Mouse (Mus musculus) liver, postnatal 0 days (tissue): ENCODE results near the gene Txk. TPM values are rescaled to one million over a fixed set of nuclear protein-coding genes. Genes with fewer than 3 reads are reported as not detected.

Experiments
- ATAC-seq: fragments of 200-750 bp; cut with Nextera tagmentation; 2 replicates; pipeline ENCODE4 v1.8.0; 2017; ENCODE audit warnings: mild to moderate bottlenecking, moderate library complexity
- DNase-seq: peaks from one replicate; pipeline ENCODE4 v3.0.0-alpha.2; 2016
- H3K27ac ChIP-seq: fragments of 300-500 bp; sonication (generic); 2 replicates; pipeline ENCODE4 v1.5.1; 2014; ENCODE audit warnings: antibody characterized with exemption, moderate library complexity, mild to moderate bottlenecking, low read depth
- H3K27me3 ChIP-seq: fragments of 300-500 bp; sonication (generic); 2 replicates; pipeline ENCODE4 v1.6.1; 2014; ENCODE audit warnings: low read length, control low read depth, mixed read lengths; ENCODE audit not compliant: insufficient read depth
- H3K36me3 ChIP-seq: fragments of 300-500 bp; sonication (generic); replicated peaks from 2 replicates; pipeline ENCODE4 v1.6.1; 2014; ENCODE audit warnings: mild to moderate bottlenecking, control low read depth, low read length, moderate library complexity, mixed read lengths; ENCODE audit not compliant: insufficient read depth
- H3K4me1 ChIP-seq: fragments of 300-500 bp; sonication (generic); 2 replicates; pipeline ENCODE4 v1.6.1; 2014; ENCODE audit warnings: antibody characterized with exemption, mild to moderate bottlenecking, control low read depth; ENCODE audit not compliant: insufficient read depth
- H3K4me2 ChIP-seq: fragments of 300-500 bp; sonication (generic); 2 replicates; pipeline ENCODE4 v1.6.1; 2014; ENCODE audit warnings: low read depth, mild to moderate bottlenecking, low read length, moderate library complexity, mixed read lengths
- H3K4me3 ChIP-seq: fragments of 300-500 bp; sonication (generic); 2 replicates; pipeline ENCODE4 v1.5.1; 2014; ENCODE audit warnings: low read depth, low read length
- H3K9ac ChIP-seq: fragments of 300-500 bp; sonication (generic); replicated peaks from 2 replicates; pipeline ENCODE4 v1.6.1; 2014; ENCODE audit warnings: mild to moderate bottlenecking, moderate library complexity
- H3K9me3 ChIP-seq: fragments of 300-500 bp; sonication (generic); 2 replicates; pipeline ENCODE4 v1.6.1; 2016; ENCODE audit warnings: mild to moderate bottlenecking, control low read depth, low read length, mixed read lengths
- CTCF ChIP-seq: sonication (generic); IDR thresholded peaks from 2 replicates; pipeline ENCODE4 v1.5.1; 2016; ENCODE audit warnings: antibody characterized with exemption, low read depth
- EP300 ChIP-seq: IDR thresholded peaks from 2 replicates; pipeline ENCODE4 v1.6.1; 2016; ENCODE audit warnings: antibody characterized with exemption, low read depth, mild to moderate bottlenecking
- WGBS: fragments of 180-500 bp; shearing (Covaris S2); extraction: QIAGEN DNeasy Blood & Tissue Kit; methylation state at CpG from one replicate; pipeline ENCODE4 v1.1.7; 2014; ENCODE audit not compliant: insufficient replicate concordance; 5-methylcytosine and 5-hydroxymethylcytosine counted together
- polyA plus RNA-seq: library from polyadenylated mRNA; unstranded; fragments of >200 nt; fragmentation: Nextera tagmentation; extraction: Ambion mirVana; gene quantifications from 2 replicates; pipeline ENCODE4 v1.2.1, GENCODE M21; 2015

The Txk gene
- polyA plus RNA-seq, 1 experiment from 2014 or later: 0.27 TPM

DNA sequence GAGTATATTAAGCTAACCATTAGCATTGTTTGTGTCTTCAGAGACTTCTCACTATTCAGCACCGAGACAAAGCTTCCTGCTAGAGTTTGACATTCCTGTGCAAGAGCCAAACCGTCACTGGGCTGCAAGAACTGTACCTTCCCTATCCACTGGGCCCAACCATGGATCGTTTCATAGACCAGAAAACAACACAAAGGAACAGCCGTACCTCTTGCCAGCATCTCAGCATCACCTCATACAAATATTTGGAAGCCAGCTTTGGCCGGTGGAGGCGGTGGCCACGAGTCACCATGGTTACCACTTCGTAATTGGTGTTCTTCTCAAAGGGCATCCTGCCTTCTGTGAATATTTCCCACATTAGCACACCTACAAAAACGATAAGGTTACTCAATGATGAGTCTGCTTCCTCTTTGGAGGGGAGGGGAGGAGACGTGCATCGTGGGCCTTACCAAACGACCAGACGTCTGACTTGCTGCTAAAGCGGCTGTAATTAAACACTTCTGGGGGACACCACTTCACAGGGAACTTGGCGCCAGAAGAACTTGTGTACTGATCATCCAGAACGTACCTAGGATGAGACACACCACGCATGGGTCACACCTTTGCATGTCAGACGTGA is 4.7 kb upstream of the Txk start:
- Histone ChIP-seq H3K27ac (no peak overlapping the region), H3K9ac (no peak overlapping the region), H3K4me2 (no peak overlapping the region), H3K9me3 (no peaks in the 10 kb centered on the region), H3K4me1 (no peaks in the 10 kb centered on the region), H3K36me3 (peaks cover 18% of the 10 kb centered on the region), H3K27me3 (no peaks in the 10 kb centered on the region), H3K4me3 (no peak overlapping the region)
- DNase-seq (no peak), ATAC-seq (no peak)
- 72% methylated on average over 18 of the region's 18 CpGs for WGBS
- no peak for TF ChIP-seq EP300
- no peak for TF ChIP-seq CTCF

DNA sequence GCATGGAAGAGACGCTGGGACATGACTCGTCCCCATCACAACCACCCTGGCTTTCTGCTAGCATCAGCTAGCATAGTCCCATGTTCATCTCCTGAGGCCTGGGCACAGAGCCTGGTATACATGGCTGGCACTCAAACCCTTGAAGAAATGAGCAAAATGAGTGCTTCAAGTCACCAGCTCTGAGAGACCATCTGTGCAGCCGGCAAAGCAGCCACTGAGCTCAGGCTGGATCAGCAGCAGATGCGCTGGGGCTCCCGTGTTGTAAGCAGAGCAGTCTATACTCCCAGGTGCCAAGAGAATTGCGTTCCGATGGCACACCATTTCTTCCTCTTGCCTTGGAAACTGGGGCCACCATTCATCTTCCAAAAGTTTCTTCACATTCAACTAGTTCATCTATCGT is 3.4 kb upstream of the Txk start:
- 85% methylated on average over 8 of the region's 8 CpGs for WGBS
- H3K27me3 ChIP-seq: no peaks in the 10 kb centered on the region
- no peak overlapping the region for H3K4me3 ChIP-seq
- H3K36me3 ChIP-seq: peaks cover 18% of the 10 kb centered on the region
- H3K9me3 ChIP-seq: no peaks in the 10 kb centered on the region
- DNase-seq (no peak), ATAC-seq (no peak)
- no peak overlapping the region for H3K4me2 ChIP-seq
- no peak overlapping the region for H3K27ac ChIP-seq
- H3K4me1 ChIP-seq: no peaks in the 10 kb centered on the region
- no peak overlapping the region for H3K9ac ChIP-seq
- no peak for TF ChIP-seq EP300
- no peak for TF ChIP-seq CTCF

DNA sequence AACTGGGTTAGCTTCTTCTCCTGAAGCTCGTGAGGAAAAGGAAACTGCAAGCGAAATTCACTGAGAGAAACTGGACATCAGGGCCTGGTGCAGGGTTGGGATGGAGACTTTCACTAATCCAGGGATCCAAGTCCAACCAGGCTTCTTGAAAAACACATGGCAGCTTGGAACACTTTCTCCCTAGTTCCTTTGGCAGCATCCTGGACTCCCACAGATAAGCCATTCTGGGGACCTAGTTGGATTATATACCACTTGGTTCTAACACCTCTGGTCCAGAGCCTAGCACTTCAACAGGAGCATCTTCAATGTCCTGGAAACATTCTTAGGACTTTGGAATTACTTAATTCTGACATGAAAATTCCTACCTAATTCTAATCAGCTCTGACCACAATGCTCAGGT is 2.5 kb upstream of the Txk start:
- Histone ChIP-seq H3K36me3 (peaks cover 18% of the 10 kb centered on the region), H3K4me3 (no peak overlapping the region), H3K27me3 (no peaks in the 10 kb centered on the region), H3K27ac (no peak overlapping the region), H3K9me3 (no peaks in the 10 kb centered on the region), H3K9ac (no peak overlapping the region), H3K4me1 (no peaks in the 10 kb centered on the region), H3K4me2 (no peak overlapping the region)
- ATAC-seq: no peak
- WGBS: 61% methylated on average over 2 of the region's 2 CpGs
- TF ChIP-seq EP300 (no peak), CTCF (no peak)
- no peak for DNase-seq

DNA sequence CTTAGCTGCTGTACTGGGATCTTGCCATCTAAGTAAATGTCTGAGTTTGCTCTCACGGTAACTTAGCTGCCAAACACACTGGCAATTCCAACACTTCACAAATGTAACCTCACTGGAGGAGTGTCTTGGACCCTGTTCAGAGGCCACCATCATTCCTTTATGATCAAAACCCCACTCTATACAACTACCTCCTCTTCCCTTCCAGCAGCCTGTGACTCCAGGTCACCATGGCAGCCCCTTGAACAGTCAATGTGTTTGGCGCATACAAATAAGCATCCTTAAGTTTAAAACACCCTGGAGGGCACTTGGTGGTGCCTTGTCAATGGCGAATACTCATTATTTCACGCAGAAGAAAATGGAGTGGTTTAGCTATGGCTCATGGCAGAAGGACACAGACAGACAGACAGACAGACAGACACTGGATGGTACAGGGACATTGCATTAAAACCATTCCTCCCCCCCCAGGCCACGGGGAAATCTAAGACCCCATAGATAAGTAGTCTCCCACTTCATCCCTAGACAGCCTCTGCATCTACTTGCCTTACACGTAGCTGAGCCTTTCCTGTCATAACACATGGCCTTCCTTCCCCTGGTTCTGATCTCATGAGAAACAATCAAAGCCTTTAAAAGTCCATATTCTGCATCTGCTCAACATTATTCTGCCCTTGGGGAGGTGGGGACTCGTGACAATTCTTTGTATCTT is 1.4 kb downstream of the Txk start:
- ATAC-seq: no peak
- Histone ChIP-seq H3K9me3 (no peaks in the 10 kb centered on the region), H3K4me3 (no peak overlapping the region), H3K4me1 (no peaks in the 10 kb centered on the region), H3K36me3 (peaks cover 5% of the 10 kb centered on the region; the same call in 1 of the 2 replicates), H3K27ac (no peak overlapping the region), H3K27me3 (no peaks in the 10 kb centered on the region), H3K9ac (no peak overlapping the region), H3K4me2 (no peak overlapping the region)
- 78% methylated on average over 7 of the region's 7 CpGs for WGBS
- TF ChIP-seq CTCF (no peak), EP300 (no peak)
- no peak for DNase-seq

DNA sequence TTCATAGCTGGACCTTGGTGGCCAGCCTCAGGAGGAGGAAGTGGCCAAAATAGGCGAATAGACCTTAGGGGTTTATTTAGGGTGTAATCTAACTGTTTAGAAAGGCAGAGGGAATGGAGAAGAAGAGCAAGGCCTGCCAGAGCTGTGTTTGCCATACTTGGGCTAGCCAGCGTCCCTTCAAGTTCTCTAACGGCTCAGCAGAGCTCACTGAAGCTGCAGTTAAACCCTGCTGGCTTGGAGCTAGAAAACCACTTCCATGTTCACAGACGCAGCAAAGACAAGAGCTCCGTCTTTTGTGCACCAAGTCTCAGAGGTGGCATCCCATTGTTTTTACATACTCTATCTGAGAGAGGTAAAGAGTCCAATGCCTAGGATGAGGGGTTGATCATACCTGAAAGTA is 2.4 kb downstream of the Txk start:
- peaks cover 2% of the 10 kb centered on the region; the same call in 1 of the 2 replicates for H3K36me3 ChIP-seq
- H3K4me3 ChIP-seq: no peak overlapping the region
- no peaks in the 10 kb centered on the region for H3K27me3 ChIP-seq
- no peaks in the 10 kb centered on the region for H3K4me1 ChIP-seq
- H3K9me3 ChIP-seq: no peaks in the 10 kb centered on the region
- no peak overlapping the region for H3K9ac ChIP-seq
- H3K4me2 ChIP-seq: no peak overlapping the region
- no peak overlapping the region for H3K27ac ChIP-seq
- no peak for TF ChIP-seq CTCF
- ATAC-seq (no peak), DNase-seq (no peak)
- 70% methylated on average over 5 of the region's 5 CpGs for WGBS

DNA sequence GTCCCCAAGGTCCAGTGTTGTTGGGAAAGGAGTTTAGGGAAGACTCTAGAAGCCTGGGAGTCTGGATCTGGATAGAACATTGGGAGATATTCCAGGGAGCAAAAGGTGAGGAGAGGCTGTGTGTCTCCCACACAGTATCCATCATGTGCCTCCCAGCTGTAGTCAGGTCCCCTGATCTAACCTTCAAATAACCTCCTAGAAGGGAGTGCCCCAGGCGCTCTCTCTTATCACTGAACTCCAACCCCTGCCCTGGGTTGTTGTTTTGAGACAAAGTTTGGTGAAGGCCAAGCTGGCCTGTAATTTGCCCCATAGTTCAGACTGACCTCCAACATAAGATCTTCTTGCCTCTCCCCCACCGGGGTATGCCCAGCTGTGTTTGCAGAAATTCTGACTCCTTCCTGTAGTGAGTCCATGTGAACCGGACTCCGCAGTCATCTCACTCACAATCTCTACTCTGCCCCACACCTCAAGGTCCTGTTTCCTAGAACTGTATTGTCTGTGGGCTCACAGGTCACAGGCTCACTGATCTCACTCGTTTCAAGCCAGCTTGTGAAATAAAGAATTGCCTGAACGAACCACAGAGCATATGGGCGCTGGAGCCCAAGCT is 3.8 kb downstream of the Txk start:
- Histone ChIP-seq H3K27me3 (no peaks in the 10 kb centered on the region), H3K9ac (no peak overlapping the region), H3K36me3 (no peaks in the 10 kb centered on the region; the same call in 1 of the 2 replicates), H3K9me3 (no peaks in the 10 kb centered on the region), H3K27ac (no peak overlapping the region), H3K4me1 (no peaks in the 10 kb centered on the region), H3K4me3 (no peak overlapping the region), H3K4me2 (no peak overlapping the region)
- TF ChIP-seq CTCF (no peak), EP300 (no peak)
- WGBS: 58% methylated on average over 7 of the region's 7 CpGs
- ATAC-seq (no peak; the same call in 1 of the 2 replicates), DNase-seq (no peak)
